Mouse (Mus musculus): ENCODE data around the gene Rpp38. TPM values are rescaled to one million over a fixed set of nuclear protein-coding genes. Genes with fewer than 3 reads are reported as not detected.
A peak's percentile ranks its signal among the peaks of the same experiment; 100 is the strongest.

Rpp38 gene
- polyA plus RNA-seq, 1 experiment from 2014 or later: 19.7 TPM

DNA sequence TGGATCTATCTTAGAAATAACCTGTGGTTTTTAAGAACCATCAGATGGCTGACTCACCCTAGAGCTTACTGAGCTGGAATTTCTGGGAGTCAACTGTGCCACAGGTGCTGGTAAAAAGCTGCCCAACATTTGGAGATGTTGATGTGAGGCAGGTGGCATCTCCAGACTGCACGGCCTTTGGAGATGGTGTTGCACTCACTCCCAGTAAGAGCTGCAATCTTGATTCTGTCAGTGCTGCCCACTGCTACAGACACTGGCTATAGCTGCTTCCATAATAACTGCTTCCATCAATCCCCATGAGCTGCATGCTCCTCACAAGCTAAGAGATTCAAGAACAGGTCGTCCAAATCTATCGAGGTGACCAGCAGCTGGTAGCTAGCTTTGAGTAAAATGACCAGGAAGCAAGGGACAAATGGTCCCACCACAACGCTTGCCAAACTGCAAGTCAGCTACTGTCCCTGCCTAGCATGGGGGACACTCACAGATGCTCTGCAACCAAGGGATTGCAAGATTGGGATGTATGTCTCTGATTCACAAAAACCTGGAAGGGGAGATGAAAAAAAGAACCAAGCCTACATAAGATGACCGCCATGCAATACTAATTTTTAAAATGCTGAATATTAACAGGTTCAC lies 1.3 kb downstream of the Rpp38 start:
- ATAC-seq: no peak
- peak overlapping the region; percentile 94 for H3K4me2 ChIP-seq
- peak overlapping the region; percentile 84 for H3K9ac ChIP-seq

DNA sequence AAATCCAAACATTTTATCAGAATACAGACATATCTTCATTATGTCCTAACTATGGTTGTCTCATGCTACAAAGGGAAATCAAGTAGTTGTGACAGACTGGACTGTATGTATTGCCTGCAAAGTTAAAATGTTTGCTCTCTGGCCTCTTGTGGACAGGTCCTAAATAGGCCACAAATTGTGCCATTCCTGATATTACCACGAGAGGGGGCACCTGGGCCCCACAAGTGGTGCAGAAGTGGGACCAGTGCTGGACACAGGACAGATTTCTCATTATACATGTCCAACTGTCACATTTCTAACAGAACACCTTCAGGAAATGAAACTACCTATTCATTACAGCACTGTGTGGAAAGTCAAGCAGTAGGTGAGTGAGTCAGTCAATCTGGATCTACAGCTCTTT lies 5.1 kb downstream of the Rpp38 start:
- H3K36me3 ChIP-seq: peaks cover 62% of the 10 kb centered on the region
- peak; percentile 47; the same call in 1 of the 2 replicates for ATAC-seq
- no peaks in the 10 kb centered on the region for H3K9me3 ChIP-seq (replicated peaks)
- no peak overlapping the region for H3K4me3 ChIP-seq
- no peaks in the 10 kb centered on the region for H3K27me3 ChIP-seq (replicated peaks)
- H3K4me2 ChIP-seq: no peak overlapping the region
- WGBS (ENCODE audit: insufficient replicate concordance): 16% methylated on average over 1 of the region's 1 CpGs
- no peak overlapping the region for H3K27ac ChIP-seq
- no peak overlapping the region for H3K9ac ChIP-seq
- peaks cover 23% of the 10 kb centered on the region for H3K4me1 ChIP-seq

More for the DNA sequence above, 1.3 kb downstream of the Rpp38 start:
- 41% methylated on average over 5 of the region's 5 CpGs for WGBS (ENCODE audit: insufficient replicate concordance)
- Histone ChIP-seq H3K9me3 (replicated peaks) (no peaks in the 10 kb centered on the region), H3K36me3 (peaks cover 28% of the 10 kb centered on the region), H3K4me1 (peaks cover 27% of the 10 kb centered on the region), H3K27me3 (replicated peaks) (no peaks in the 10 kb centered on the region), H3K4me3 (peak overlapping the region; percentile 73), H3K27ac (peak overlapping the region; percentile 81; the same call in 1 of the 2 replicates)

DNA sequence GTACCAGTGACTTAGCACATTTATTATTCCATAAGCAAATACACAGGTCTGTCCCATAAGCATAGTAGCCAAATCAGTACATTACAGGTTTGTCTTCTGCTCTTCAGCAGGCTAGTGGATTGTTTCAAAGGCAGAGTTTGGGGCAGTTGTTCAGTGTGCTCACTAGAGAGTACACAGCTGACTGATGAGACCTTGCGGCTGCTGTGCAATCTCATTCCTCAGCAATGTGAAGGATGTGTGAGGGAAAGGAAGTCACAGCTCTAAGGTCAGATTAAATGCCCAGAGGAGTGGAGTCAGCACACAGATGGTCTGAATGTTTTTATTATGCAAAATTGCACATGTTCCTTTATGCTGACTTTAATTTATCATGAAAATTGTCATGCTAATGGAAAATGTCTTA lies 5.9 kb downstream of the Rpp38 start:
- Histone ChIP-seq H3K27me3 (replicated peaks) (no peaks in the 10 kb centered on the region), H3K9me3 (replicated peaks) (no peaks in the 10 kb centered on the region), H3K36me3 (peaks cover 68% of the 10 kb centered on the region), H3K4me2 (no peak overlapping the region), H3K9ac (no peak overlapping the region), H3K27ac (no peak overlapping the region), H3K4me1 (peaks cover 16% of the 10 kb centered on the region), H3K4me3 (no peak overlapping the region)
- no peak for ATAC-seq
- 79% methylated on average over 1 of the region's 1 CpGs for WGBS (ENCODE audit: insufficient replicate concordance)

DNA sequence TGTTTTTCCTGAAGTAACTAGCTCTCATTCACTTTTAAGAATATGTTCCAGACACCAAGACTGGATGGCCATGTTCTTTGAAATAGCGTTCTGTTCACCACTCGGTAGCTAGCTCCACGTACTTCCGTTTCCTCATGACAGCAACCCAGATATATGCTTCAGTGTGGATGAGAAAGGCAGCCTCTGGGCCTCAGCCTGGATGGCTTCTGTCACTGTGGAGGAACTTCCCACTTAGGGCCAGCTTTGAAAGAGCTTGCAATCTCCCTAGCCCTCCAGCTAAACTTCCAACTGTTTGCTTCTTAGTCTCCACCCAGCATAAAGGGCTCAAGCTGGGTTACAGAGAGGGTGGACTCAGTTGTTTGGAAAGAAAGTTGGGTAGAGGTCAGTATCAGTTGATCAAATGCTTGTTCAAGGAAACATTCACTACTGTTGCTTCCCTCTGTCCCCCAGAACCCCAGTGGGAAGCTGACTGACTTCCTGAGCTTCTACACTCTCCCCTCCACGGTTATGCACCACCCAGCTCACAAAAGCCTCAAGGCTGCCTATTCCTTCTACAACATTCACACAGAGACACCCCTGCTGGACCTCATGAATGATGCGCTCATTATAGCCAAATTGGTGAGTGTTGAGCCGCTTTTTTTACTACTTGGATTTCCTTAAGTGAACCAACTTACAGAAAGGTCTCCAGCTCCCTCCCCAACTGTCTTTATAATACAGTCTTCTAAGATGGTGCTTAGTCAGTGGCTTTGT lies 7.9 kb downstream of the Rpp38 start:
- 76% methylated on average over 7 of the region's 7 CpGs for WGBS (ENCODE audit: insufficient replicate concordance)
- no peak overlapping the region for H3K27ac ChIP-seq
- ATAC-seq: no peak

DNA sequence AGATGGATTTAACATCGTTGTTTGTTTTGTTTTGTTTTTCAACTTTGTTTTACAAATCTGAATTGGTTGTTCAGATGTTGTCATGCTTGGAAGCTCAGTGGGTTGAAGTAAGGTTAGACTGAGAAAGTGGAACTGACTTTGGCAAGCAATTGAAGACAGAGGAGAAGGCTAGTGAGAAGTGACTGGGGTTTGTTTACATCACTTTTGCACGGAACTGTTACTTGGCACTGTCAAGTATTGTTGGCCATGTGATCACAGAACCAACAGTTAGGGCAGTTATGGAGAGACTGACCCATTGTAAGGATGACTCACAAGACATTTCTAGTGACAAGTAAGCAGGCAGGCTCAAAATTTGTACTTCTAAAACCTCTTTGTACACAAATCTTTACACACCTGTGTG lies 9.3 kb downstream of the Rpp38 start:
- no peaks in the 10 kb centered on the region for H3K9me3 ChIP-seq (replicated peaks)
- ATAC-seq: no peak
- no peak overlapping the region for H3K9ac ChIP-seq
- peaks cover 5% of the 10 kb centered on the region; the same call in 1 of the 2 replicates for H3K4me1 ChIP-seq
- H3K4me2 ChIP-seq: no peak overlapping the region
- H3K4me3 ChIP-seq: no peak overlapping the region
- H3K27ac ChIP-seq: no peak overlapping the region
- H3K27me3 ChIP-seq (replicated peaks): no peaks in the 10 kb centered on the region
- WGBS (ENCODE audit: insufficient replicate concordance): 74% methylated on average over 2 of the region's 2 CpGs
- peaks cover 82% of the 10 kb centered on the region for H3K36me3 ChIP-seq

More for the DNA sequence above, 7.9 kb downstream of the Rpp38 start:
- Histone ChIP-seq H3K4me3 (no peak overlapping the region), H3K36me3 (peaks cover 82% of the 10 kb centered on the region), H3K4me1 (peaks cover 5% of the 10 kb centered on the region; the same call in 1 of the 2 replicates), H3K27me3 (replicated peaks) (no peaks in the 10 kb centered on the region), H3K9me3 (replicated peaks) (no peaks in the 10 kb centered on the region), H3K4me2 (no peak overlapping the region), H3K9ac (no peak overlapping the region)

DNA sequence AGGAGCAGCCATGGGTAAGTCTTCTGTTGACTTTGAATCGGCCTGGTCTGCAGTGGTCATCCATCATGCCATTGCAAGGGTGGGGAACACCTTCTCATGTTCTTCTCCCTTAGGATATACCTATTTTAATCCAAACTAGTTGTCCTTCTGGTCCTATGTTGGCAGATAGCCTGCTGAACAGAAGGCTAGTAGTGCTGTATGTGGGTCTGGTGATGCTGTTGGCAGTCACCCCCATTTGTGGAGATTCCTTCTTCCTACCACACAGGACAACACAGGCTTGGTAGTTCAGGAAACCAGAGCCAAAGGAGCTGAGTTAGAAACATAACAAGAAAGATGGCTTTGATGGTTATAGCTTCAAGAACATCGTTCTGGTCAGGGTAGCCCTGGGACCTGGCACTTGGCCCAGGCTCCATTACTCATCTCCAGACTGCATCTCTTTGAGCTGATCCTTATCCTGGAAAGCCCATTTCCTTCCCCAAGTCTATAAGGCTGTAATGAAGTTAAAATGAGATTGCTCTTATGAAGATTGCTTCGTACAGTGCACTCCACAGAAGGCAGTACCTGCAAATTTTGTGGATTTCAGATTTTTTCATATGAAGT lies 26.9 kb downstream of the Rpp38 start:
- no peaks in the 10 kb centered on the region for H3K27me3 ChIP-seq (replicated peaks)
- 81% methylated on average over 3 of the region's 3 CpGs for WGBS (ENCODE audit: insufficient replicate concordance)
- H3K9ac ChIP-seq: no peak overlapping the region
- H3K27ac ChIP-seq: no peak overlapping the region
- no peaks in the 10 kb centered on the region for H3K4me1 ChIP-seq
- H3K36me3 ChIP-seq: peaks cover 27% of the 10 kb centered on the region
- no peak for ATAC-seq
- H3K4me3 ChIP-seq: no peak overlapping the region
- H3K4me2 ChIP-seq: no peak overlapping the region
- no peaks in the 10 kb centered on the region for H3K9me3 ChIP-seq (replicated peaks)

DNA sequence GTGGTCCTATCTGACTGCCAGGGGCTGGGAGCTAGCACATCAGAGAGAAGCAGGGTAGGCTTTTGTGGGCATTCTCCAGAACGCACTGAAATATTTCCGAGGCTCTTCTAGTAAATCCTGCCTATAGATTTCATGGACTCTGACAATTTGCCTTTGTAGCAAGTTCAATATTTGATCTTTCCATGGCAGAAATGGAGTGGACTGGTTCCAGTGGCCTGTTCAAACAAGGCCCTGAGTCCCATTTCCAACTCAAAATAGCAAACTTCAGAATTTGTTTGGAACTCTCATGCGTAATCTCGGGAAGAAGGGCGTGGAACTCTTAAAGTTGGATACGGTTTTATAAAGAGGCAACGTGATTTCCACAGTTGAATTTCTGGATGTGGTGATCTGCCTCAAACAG lies 36.6 kb downstream of the Rpp38 start:
- Histone ChIP-seq H3K4me2 (no peak overlapping the region), H3K27ac (no peak overlapping the region), H3K4me1 (peaks cover 10% of the 10 kb centered on the region; the same call in 1 of the 2 replicates), H3K36me3 (no peaks in the 10 kb centered on the region), H3K4me3 (no peak overlapping the region), H3K9ac (no peak overlapping the region), H3K9me3 (replicated peaks) (no peaks in the 10 kb centered on the region), H3K27me3 (replicated peaks) (no peaks in the 10 kb centered on the region)
- no peak for ATAC-seq
- WGBS (ENCODE audit: insufficient replicate concordance): 84% methylated on average over 7 of the region's 7 CpGs

DNA sequence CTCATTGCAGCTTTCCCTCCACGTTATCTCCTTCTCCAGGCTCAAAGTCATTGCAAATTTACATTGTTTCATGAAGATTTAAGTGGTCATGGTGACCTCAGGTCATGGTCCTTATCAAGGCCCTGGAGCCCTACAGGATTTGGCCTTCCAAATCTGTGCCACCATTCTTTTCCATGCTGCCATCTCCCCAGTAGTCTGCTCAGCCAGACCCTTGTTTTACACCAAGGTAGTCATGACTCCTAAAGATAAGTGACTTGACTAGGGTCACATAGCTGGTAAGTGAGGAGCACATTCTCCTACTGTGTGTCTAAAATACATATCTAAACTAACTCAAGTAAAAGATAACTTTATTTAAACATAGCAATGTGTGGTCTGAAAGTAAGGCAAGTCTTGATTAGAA lies 40.3 kb downstream of the Rpp38 start:
- H3K4me1 ChIP-seq: peaks cover 10% of the 10 kb centered on the region; the same call in 1 of the 2 replicates
- H3K9ac ChIP-seq: no peak overlapping the region
- no peak overlapping the region for H3K4me3 ChIP-seq
- H3K27ac ChIP-seq: no peak overlapping the region
- 86% methylated on average over 1 of the region's 1 CpGs for WGBS (ENCODE audit: insufficient replicate concordance)
- H3K9me3 ChIP-seq (replicated peaks): no peaks in the 10 kb centered on the region
- no peaks in the 10 kb centered on the region for H3K36me3 ChIP-seq
- H3K4me2 ChIP-seq: no peak overlapping the region
- ATAC-seq: no peak
- no peaks in the 10 kb centered on the region for H3K27me3 ChIP-seq (replicated peaks)

DNA sequence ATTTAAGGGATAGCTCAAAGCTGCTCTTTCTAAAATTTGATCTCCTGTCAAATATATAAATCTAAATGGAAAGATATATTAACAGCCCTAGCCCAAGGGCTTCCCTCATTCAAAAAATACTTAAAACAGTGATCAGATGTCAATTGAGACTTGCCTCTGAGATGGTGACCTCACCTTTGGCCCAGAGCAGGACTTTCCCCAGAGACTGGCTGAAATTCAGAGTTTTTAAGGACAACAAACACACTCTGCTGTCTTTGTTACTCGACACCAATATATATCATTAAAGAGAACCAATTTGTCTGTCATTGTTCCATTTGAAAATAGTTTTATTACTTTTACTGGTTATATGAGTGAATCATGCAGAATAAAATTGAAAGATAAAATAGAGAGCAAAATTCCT lies 42.9 kb downstream of the Rpp38 start:
- Histone ChIP-seq H3K9me3 (replicated peaks) (no peaks in the 10 kb centered on the region), H3K27me3 (replicated peaks) (no peaks in the 10 kb centered on the region), H3K4me2 (no peak overlapping the region), H3K27ac (no peak overlapping the region), H3K4me1 (peaks cover 20% of the 10 kb centered on the region), H3K36me3 (no peaks in the 10 kb centered on the region), H3K4me3 (no peak overlapping the region), H3K9ac (no peak overlapping the region)
- WGBS (ENCODE audit: insufficient replicate concordance): 68% methylated on average over 1 of the region's 1 CpGs
- ATAC-seq: no peak

DNA sequence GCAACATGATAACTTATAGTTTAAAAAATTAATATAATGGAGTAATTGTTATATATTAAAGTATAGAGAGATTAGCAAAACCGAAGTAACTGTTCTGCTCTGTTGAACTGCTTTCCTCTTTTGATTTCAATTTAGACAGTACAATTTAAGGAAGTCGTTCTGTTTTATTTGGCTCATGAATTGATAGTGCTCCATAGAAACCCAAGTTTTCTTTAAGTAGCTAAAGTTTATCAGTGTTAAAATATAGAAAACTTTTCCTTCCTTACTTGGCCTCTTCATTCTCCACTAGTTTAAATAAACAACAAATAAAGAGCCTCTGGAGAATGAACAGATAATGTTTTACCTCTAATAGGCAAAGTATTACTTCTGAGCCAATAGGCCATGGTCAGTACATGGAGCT lies 46.2 kb downstream of the Rpp38 start:
- no peak for ATAC-seq
- H3K9me3 ChIP-seq (replicated peaks): no peaks in the 10 kb centered on the region
- H3K4me3 ChIP-seq: no peak overlapping the region
- H3K27ac ChIP-seq: no peak overlapping the region
- no peak overlapping the region for H3K4me2 ChIP-seq
- H3K4me1 ChIP-seq: peaks cover 23% of the 10 kb centered on the region
- no peak overlapping the region for H3K9ac ChIP-seq
- no peaks in the 10 kb centered on the region for H3K36me3 ChIP-seq
- no peaks in the 10 kb centered on the region for H3K27me3 ChIP-seq (replicated peaks)
- 61% methylated on average over 2 of the region's 2 CpGs for WGBS (ENCODE audit: insufficient replicate concordance)

DNA sequence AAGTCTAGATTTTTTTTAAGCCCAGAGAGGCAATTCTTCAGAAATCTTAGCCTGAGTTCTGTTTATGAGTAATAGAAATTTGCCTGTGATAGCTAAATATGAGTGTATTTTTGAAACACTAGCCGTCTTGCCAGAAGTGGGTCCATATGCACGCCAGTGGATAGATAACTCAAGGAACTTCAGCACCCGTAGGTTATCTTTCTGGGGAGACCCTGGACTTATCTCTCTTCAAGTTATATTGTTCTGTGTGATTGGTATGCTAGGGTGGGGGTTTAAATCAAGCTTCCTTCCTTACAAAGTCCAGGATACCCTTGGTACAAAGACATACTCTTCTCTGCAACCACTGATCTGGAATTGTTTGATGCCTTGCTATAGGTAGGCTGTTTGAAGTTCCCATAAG lies 46.7 kb downstream of the Rpp38 start:
- Histone ChIP-seq H3K27me3 (replicated peaks) (no peaks in the 10 kb centered on the region), H3K4me1 (peaks cover 23% of the 10 kb centered on the region), H3K36me3 (no peaks in the 10 kb centered on the region), H3K4me2 (peak overlapping the region; percentile 98), H3K4me3 (peak overlapping the region; percentile 76), H3K27ac (no peak overlapping the region), H3K9ac (peak overlapping the region; percentile 77; the same call in 1 of the 2 replicates), H3K9me3 (replicated peaks) (no peaks in the 10 kb centered on the region)
- 12% methylated on average over 3 of the region's 3 CpGs for WGBS (ENCODE audit: insufficient replicate concordance)
- ATAC-seq: no peak

DNA sequence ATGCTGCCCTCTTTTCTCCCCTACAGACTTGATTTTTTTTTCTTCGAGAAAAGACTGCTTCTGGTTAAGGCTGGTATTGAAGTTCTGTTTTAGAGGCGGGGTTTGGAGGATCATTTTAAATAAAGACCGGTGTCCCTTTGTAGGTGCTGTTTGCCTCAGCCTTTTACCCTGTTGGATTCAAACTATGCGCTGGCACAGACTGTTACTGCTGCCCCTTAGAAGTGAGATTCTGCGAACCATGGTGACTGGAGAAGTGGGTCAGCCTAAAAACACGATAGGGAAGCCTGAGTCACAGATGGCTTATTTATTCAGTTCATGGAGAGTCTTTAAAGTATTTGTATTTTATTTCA lies 47.3 kb downstream of the Rpp38 start:
- Histone ChIP-seq H3K27ac (peak overlapping the region; percentile 76), H3K4me1 (peaks cover 23% of the 10 kb centered on the region), H3K4me2 (peak overlapping the region; percentile 98), H3K27me3 (replicated peaks) (no peaks in the 10 kb centered on the region), H3K36me3 (no peaks in the 10 kb centered on the region), H3K9ac (peak overlapping the region; percentile 77), H3K4me3 (peak overlapping the region; percentile 76), H3K9me3 (replicated peaks) (no peaks in the 10 kb centered on the region)
- no peak for ATAC-seq
- WGBS (ENCODE audit: insufficient replicate concordance): 3% methylated on average over 6 of the region's 6 CpGs

Data from liver, embryonic 12.5 days (tissue).